Mouse (Mus musculus): ENCODE measurements at regions not wholly inside any gene's neighbourhood (a gene's known extent, or its start where the extent isn't known, plus 50 kb on each side); places are given as distances from the start of the nearest gene placed in this dataset.

DNA sequence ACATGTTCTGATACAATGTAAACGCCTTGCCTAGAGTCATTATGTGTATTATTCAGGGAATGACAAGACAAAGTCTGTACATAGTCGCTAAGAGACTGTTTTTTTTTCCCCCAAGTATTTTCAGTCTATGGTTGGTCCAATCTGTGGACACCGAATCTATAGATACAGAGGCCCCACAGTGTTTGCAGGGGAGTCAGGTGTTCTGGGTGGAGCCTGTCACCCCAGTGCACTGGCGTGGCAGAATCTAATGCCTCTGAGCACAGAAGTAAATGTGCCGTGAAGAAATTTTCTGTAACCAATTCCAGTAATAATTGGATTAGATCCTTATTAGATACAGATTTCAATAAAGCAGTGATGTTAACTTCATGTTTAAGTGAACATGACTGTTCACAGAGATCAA lies 1130.1 kb upstream of the Gulo start:
- no peak for DNase-seq (ENCODE audit: low spot score)

DNA sequence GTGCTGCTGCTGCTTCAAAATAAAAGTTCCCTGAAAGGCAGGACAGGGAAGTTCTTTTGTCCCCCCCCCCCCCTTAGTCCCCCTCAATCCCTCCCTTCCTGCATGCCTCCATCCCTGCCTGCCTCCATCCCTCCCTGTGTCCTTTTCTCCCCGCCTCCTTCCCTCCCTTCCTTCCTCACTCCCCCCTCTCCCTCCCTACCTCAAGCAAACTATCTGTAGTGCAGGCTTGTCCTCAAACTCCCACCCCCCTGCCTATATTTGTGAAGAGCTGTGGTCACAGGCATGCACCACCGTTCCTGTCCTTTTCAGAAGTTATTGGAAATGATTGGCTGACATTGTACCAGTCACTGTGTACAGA lies 1127.1 kb upstream of the Gulo start:
- DNase-seq (ENCODE audit: low spot score): no peak

DNA sequence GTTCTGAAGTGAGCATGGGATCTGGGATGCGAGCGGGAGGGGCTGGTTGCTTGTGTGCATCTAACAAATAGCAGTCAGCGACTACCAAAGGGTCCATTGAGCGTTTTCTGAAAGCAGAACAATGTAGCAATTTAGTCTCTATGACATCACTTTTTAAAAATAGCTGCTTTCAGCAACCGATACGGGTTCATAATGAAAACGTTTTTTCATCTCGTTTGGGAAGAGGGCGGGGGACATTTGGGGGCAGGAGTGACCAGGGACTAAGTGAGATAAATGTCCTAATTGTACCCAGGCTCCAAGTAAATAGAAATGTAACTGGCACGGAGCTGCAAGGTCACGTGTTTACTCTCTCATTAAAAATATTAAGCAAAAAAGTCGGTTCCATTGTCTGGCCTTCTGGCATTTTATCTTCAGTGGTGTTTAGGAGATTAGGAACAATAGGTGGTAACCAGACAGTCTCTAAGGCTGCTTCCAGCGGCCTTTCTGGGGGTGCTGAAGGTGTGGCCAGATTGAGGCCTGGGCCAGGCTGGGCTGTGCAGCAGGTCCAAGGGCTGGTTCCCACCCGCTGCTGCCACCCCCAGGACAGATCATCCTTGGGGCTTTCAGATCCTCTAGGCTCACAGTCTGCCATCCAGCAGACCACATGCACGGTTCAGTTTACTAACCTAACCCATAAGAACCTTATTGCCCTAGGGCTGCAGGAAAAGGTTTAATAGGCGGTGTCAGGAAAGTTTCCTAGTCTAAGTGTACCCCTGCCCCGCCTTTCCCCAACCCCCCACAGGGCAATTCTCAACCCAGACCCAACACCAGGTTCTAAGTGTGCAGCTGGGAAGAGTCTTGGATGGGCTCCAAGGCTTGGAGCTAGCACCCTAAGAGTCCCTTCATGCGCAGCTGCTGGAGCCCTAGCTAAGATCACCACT lies 1126.5 kb upstream of the Gulo start:
- DNase-seq (ENCODE audit: low spot score): peak; percentile 39

DNA sequence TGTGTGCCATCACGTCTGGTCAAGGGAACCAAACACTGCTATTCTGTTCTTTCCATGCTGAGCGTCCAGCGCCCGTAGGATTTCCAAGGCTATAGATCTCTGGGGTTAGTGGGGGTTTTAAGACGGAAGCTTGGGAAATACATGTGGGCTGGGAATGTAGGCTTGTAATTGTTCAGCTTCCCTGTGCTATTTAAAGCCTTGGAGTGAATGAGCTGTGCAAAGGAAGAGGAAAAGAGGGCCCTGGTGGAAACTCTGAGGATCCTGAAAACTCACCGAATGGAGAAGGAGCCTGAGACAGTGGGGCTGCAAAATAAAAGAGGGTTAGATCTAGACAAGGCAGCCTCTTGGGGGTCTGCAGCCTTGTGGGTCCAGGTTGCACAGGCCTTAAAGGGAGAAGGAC lies 1124.2 kb upstream of the Gulo start:
- no peak for DNase-seq (ENCODE audit: low spot score)

DNA sequence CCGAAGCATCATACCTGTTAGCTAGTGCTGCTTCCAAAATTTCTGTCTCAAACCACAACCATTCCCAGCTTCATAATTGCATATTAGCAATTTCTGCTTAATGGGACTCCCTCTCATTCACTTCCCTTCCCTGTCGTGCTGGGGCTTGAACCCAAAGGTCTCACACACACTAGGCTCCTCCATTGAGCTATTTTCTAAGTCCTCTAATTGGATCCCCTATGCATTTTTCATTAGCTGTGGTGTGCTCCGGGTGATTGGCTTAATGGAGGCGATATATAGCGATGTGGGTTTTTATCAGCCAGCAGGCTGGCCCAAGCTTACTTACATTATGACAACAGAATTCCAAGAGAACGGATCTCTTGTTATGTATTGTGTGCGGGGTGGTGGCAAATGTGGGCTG lies 1118.1 kb upstream of the Gulo start:
- DNase-seq (ENCODE audit: low spot score): no peak

DNA sequence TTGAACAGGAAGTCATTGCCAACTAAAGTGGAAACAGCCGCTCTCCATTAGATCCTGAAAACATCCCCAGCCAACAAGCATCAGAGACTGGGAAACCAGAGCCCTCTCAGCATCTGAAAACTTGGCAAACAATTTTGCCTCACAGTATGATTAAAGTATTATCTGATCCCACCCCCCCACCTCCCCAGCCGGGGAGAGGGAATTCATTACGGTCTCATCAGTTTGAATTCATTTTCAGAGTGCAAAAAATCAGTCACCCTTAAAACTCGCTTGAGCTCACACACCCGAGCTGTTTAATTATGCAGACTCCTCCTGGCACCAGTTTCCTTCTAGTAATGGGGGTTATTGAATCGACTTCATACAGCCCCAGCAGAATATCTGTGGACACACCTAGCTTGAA lies 1117.2 kb upstream of the Gulo start:
- DNase-seq (ENCODE audit: low spot score): no peak

DNA sequence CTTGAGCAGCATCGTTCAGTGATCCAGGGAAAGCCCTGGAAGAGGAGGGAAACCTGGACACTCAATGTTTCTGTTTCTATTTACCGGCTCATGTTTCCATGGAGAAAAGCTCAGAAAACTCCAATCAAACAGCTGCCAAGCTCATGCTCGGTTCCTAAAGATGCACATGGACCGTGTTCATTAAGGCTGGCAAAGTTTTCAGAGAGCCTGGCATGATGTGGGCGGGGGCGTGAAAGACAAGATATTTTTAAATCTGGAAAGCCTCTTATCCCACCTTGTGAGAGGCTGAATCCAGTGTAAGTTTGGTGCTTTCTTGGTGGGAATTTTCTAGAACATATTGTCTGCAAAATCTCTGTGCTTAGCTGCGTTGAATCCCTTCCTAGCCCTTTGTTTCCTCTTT lies 1114.3 kb upstream of the Gulo start:
- no peak for DNase-seq (ENCODE audit: low spot score)
